Mouse (Mus musculus) thymus, adult 2 months (tissue): Measurements from ENCODE around the gene Erp27. TPM values are rescaled to one million over a fixed set of nuclear protein-coding genes. Genes with fewer than 3 reads are reported as not detected.
"Not testable (repeated sequence)": the region's sequence is repeated elsewhere in the genome, so short reads cannot be mapped to it uniquely, and the experiment has no call there.

ENCODE experiments used
- DNase-seq: peaks from one replicate; pipeline ENCODE4 v3.0.0; 2021
- H3K27ac ChIP-seq: fragments of 200-500 bp; 2 replicates; pipeline ENCODE4 v1.5.1; 2012; ENCODE audit warnings: low read length, control low read depth; ENCODE audit not compliant: control insufficient read depth, insufficient read depth
- H3K27me3 ChIP-seq: fragments of 200-500 bp; 2 replicates; pipeline ENCODE4 v1.6.1; 2012; ENCODE audit warnings: mild to moderate bottlenecking, low read length, moderate library complexity, mixed read lengths; ENCODE audit not compliant: control insufficient read depth, insufficient read depth
- H3K36me3 ChIP-seq: fragments of 200-500 bp; 2 replicates; pipeline ENCODE4 v1.6.1; 2012; ENCODE audit warnings: mild to moderate bottlenecking, low read length, moderate library complexity; ENCODE audit not compliant: control insufficient read depth, insufficient read depth
- H3K4me1 ChIP-seq: fragments of 200-500 bp; replicated peaks from 2 replicates; pipeline ENCODE4 v1.6.1; 2012; ENCODE audit warnings: low read length; ENCODE audit not compliant: control insufficient read depth, insufficient read depth
- H3K4me3 ChIP-seq: fragments of 200-500 bp; 2 replicates; pipeline ENCODE4 v1.5.1; 2012; ENCODE audit warnings: mild to moderate bottlenecking, low read length, control low read depth, moderate library complexity; ENCODE audit not compliant: control insufficient read depth, insufficient read depth
- CTCF ChIP-seq: fragments of 200-500 bp; IDR thresholded peaks from 2 replicates; pipeline ENCODE4 v1.5.1; 2012; ENCODE audit warnings: mild to moderate bottlenecking, control low read depth, low read length, moderate library complexity, borderline replicate concordance; ENCODE audit not compliant: control insufficient read depth, poor library complexity, insufficient read depth; ENCODE audit errors: extremely low read depth
- POLR2A ChIP-seq: fragments of 200-500 bp; IDR thresholded peaks from 2 replicates; pipeline ENCODE4 v1.6.1; 2012; ENCODE audit warnings: mild to moderate bottlenecking, low read length, control low read depth, moderate library complexity; ENCODE audit not compliant: control insufficient read depth, poor library complexity, insufficient read depth; ENCODE audit errors: extremely low read depth
- WGBS: fragments of 180-500 bp; shearing (Covaris S2); methylation state at CpG from one replicate; pipeline ENCODE4 v1.1.7; 2018; 5-methylcytosine and 5-hydroxymethylcytosine counted together
- polyA plus RNA-seq: library from polyadenylated mRNA; depleted of rRNA; stranded (reverse); fragments of >200 nt; gene quantifications from 2 replicates; pipeline ENCODE4 v1.2.3, GENCODE M21; 2012; rRNA removed

Gene Erp27
- 1.8 and 2.4 TPM in 2 replicates for polyA plus RNA-seq

DNA sequence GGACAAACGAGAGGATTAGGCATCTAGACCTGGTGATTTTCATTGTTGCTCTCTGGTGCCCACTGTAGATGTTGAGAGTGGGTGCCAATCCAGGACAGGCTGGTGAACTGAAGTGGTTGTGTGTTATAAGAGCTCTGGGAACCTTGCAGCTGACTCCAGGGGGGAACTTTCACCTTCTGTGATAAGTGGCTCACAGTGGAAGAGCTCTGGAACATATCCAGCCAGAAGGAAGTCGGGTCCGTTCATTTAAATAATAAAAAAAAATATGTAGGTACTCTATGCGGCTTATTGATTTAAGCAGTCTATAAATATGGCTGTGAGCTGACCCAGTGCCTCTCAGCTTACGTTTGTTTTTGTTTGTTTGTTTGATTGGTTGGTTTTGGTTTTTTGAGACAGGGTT lies at the start of gene Erp27:
Gene Erp27, minus strand, starts transcription at position 101 of the 400 bp plus-strand sequence.
- peaks cover 46% of the 10 kb centered on the region for H3K36me3 ChIP-seq
- DNase-seq, result no peak
- TF ChIP-seq CTCF, result no peak
- TF ChIP-seq POLR2A, result no peak
- 68% methylated on average over 5 of the region's 5 CpGs for WGBS
- no peaks in the 10 kb centered on the region for H3K27me3 ChIP-seq
- peaks cover 2% of the 10 kb centered on the region; the same call in 1 of the 2 replicates for H3K4me1 ChIP-seq
- peak within 1 kb of the TSS; percentile 12; the same call in 1 of the 2 replicates for H3K27ac ChIP-seq
- no peak within 1 kb of the TSS for H3K4me3 ChIP-seq

DNA sequence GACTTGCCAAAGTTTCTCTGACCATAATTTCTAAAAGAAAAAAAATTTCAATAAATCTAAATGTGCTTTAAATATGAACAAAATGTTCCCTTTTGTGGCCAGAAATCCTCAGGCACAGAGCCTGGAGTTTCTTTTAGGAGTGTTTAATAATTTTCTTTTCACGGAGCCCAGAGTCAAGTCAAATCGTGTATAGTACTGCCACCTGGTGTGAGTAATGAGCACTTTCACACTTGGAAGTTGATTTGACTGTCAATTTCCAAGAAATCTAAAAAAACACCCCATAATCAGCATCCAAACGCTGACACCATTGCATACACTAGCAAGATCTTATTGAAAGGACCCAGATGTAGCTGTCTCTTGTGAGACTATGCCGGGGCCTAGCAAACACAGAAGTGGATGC lies 46.9 kb upstream of the Erp27 start:
- H3K36me3 ChIP-seq, H3K27ac ChIP-seq, H3K4me3 ChIP-seq, H3K27me3 ChIP-seq: not testable (repeated sequence)
- peak; percentile 16 for DNase-seq
- 21% methylated on average over 4 of the region's 4 CpGs for WGBS
- H3K4me1 ChIP-seq, result peaks cover 20% of the 10 kb centered on the region

DNA sequence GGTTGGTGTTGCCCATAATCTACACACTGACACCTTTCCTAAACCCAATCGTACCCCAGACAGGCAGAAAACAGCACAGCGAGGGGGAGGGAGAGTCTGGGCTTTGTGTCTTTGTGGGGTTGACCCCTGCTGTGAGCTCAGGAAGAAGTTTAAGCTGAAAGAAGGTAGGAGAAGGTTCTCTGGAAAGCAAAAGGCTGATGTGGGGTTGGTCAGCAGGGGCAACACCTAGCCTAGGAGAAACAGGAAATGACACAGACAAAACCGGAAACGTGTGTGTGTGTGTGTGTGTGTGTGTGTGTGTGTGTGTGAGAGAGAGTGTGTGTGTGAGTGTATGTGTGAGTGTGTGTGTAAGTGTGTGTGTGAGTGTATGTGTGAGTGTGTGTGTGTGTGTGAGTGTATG lies 45.5 kb upstream of the Erp27 start:
- Histone ChIP-seq H3K27me3 (no peaks in the 10 kb centered on the region), H3K4me1 (peaks cover 20% of the 10 kb centered on the region), H3K27ac (peak overlapping the region; percentile 35; the same call in 1 of the 2 replicates), H3K4me3 (no peak overlapping the region), H3K36me3 (no peaks in the 10 kb centered on the region)
- no peak for DNase-seq
- TF ChIP-seq POLR2A, result no peak
- TF ChIP-seq CTCF, result no peak
- WGBS, result 32% methylated on average over 4 of the region's 4 CpGs

DNA sequence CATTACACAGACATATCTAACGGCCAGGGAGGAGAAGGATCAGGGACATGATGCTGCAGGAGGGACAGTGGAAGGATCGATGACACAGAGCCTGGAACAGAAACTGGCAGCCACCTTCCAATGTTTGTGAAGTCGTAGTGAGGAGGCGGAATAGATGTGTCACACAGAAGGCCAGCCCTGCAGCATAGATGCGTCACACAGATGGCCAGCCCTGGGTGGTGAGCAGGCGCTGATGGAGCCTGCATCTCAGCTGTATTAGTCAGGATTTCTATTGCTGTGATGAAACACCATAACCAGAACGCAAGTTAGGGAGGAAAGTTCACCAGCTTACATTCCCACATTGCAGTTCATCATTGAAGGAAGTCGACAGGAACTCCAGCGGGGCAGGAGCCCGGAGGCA lies 43.9 kb upstream of the Erp27 start:
- Histone ChIP-seq H3K27me3 (no peaks in the 10 kb centered on the region), H3K4me3 (no peak overlapping the region), H3K27ac (no peak overlapping the region), H3K36me3 (no peaks in the 10 kb centered on the region), H3K4me1 (peaks cover 20% of the 10 kb centered on the region)
- TF ChIP-seq CTCF (no peak), POLR2A (no peak)
- DNase-seq, result no peak
- WGBS, result 94% methylated on average over 10 of the region's 10 CpGs

DNA sequence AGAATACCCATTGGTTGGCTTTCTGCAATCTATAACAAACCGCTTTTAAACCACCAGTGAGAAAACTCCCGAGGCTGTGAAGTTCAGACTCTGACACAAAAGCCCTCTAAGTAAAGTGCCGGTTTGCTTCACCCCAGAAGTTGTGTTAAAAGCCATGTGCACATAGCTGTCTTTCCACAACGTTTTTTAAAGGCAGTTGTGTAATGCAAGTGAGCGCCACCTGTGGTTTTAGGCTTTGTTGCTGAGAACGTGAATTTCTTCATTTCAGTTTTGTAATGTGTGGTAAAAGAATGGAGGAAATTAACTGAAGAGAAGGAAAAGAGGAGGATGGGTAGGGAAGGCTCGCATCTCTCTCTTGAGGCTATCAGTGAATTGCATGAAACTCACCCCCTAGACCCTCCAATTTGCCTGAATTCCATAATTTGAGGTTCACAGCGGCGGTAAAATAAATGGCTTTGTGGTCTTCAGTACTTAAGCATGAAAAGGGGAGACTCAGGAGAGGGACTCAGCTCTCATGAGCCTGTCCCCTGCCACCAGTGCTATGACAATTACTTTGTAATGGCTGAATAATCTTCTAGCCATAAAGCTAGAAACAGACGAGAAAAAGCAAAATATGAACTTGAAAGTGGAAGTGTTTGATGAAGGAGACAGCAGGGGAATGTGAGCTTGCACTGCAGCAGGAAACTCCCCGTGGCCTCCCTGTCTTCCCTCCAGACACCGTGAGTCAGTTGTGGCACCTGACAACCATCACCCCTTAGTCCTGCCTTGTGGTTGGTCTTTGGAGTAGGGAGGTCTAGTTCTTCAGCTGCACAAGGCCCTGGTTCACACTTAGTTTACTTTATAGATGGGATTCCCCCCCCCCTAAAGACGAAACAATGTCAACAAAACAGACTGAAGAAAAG lies 42.9 kb upstream of the Erp27 start:
- no peaks in the 10 kb centered on the region for H3K27me3 ChIP-seq
- TF ChIP-seq CTCF, result no peak
- TF ChIP-seq POLR2A, result no peak
- H3K4me3 ChIP-seq, result no peak overlapping the region
- peak; percentile 65 for DNase-seq
- peak overlapping the region; percentile 88 for H3K27ac ChIP-seq
- no peaks in the 10 kb centered on the region for H3K36me3 ChIP-seq
- WGBS, result 9% methylated on average over 13 of the region's 13 CpGs
- H3K4me1 ChIP-seq, result peaks cover 20% of the 10 kb centered on the region

DNA sequence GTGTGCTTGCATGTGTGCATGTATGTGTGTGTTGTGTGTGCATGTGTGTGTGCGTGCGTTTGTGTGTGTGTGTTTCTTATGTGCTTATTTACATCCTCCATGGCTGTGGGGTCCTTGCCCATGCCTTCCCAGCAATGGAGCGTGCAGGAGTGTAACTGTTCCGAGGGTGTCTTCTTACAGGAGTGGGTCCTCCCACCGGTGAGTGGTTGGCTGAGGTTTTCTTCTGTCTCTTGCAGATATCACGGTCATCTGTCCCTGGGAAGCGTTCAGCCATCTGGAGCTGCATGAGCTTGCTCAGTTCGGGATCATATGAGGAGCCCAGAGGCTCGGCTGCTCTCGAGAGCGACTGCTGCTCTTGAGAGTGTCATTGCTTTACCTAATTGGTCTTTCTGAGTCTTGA lies 41.0 kb upstream of the Erp27 start:
- Histone ChIP-seq H3K27ac (no peak overlapping the region), H3K4me1 (peaks cover 20% of the 10 kb centered on the region), H3K4me3 (no peak overlapping the region), H3K27me3 (no peaks in the 10 kb centered on the region), H3K36me3 (no peaks in the 10 kb centered on the region)
- no peak for DNase-seq
- TF ChIP-seq CTCF (no peak), POLR2A (no peak)
- 92% methylated on average over 11 of the region's 11 CpGs for WGBS
